Mouse (Mus musculus) heart, postnatal 0 days (tissue): Measurements from ENCODE around the gene BC005561. TPM values are rescaled to one million over a fixed set of nuclear protein-coding genes. Genes with fewer than 3 reads are reported as not detected.
A peak's percentile ranks its signal among the peaks of the same experiment; 100 is the strongest.

ENCODE experiments used
- ATAC-seq: fragments of 200-750 bp; cut with Nextera tagmentation; 2 replicates; pipeline ENCODE4 v1.8.0; 2017; ENCODE audit warnings: low read depth, moderate number of reproducible peaks, moderate library complexity; ENCODE audit not compliant: insufficient read depth
- DNase-seq: peaks from one replicate; pipeline ENCODE4 v3.0.0-alpha.2; 2016; ENCODE audit warnings: low spot score
- H3K27ac ChIP-seq: fragments of 300-500 bp; sonication (generic); 2 replicates; pipeline ENCODE4 v1.5.1; 2014; ENCODE audit warnings: low read depth, mild to moderate bottlenecking
- H3K27me3 ChIP-seq: fragments of 300-500 bp; sonication (generic); 2 replicates; pipeline ENCODE4 v1.6.1; 2014; ENCODE audit warnings: low read length, mixed read lengths; ENCODE audit not compliant: control insufficient read depth, insufficient read depth
- H3K36me3 ChIP-seq: fragments of 300-500 bp; sonication (generic); replicated peaks from 2 replicates; pipeline ENCODE4 v1.6.1; 2014; ENCODE audit warnings: low read length, mixed read lengths; ENCODE audit not compliant: control insufficient read depth, insufficient read depth
- H3K4me1 ChIP-seq: fragments of 300-500 bp; sonication (generic); 2 replicates; pipeline ENCODE4 v1.6.1; 2014; ENCODE audit warnings: antibody characterized with exemption; ENCODE audit not compliant: control insufficient read depth, insufficient read depth
- H3K4me2 ChIP-seq: fragments of 300-500 bp; sonication (generic); 2 replicates; pipeline ENCODE4 v1.6.1; 2014; ENCODE audit warnings: low read depth, mild to moderate bottlenecking, low read length, moderate library complexity
- H3K4me3 ChIP-seq: fragments of 300-500 bp; sonication (generic); 2 replicates; pipeline ENCODE4 v1.5.1; 2014; ENCODE audit warnings: low read depth, low read length
- H3K9ac ChIP-seq: fragments of 300-500 bp; sonication (generic); replicated peaks from 2 replicates; pipeline ENCODE4 v1.6.1; 2014; ENCODE audit warnings: low read depth, low read length, mixed read lengths
- H3K9me3 ChIP-seq: fragments of 300-500 bp; sonication (generic); replicated peaks from 2 replicates; pipeline ENCODE4 v1.6.1; 2016; ENCODE audit warnings: low read length; ENCODE audit not compliant: control insufficient read depth
- CTCF ChIP-seq: IDR thresholded peaks from 2 replicates; pipeline ENCODE4 v1.5.1; 2016; ENCODE audit warnings: antibody characterized with exemption, control low read depth, low read depth
- EP300 ChIP-seq: IDR thresholded peaks from 2 replicates; pipeline ENCODE4 v1.6.1; 2016; ENCODE audit warnings: antibody characterized with exemption, low read depth
- WGBS: fragments of 180-500 bp; shearing (Covaris S2); extraction: QIAGEN DNeasy Blood & Tissue Kit; methylation state at CpG from one replicate; pipeline ENCODE4 v1.1.7; 2014; 5-methylcytosine and 5-hydroxymethylcytosine counted together
- polyA plus RNA-seq: library from polyadenylated mRNA; unstranded; fragments of >200 nt; fragmentation: Nextera tagmentation; extraction: Ambion mirVana; gene quantifications from 2 replicates; pipeline ENCODE4 v1.2.1, GENCODE M21; 2015
- total RNA-seq: library from RNA; depleted of rRNA; stranded (reverse); fragments of >200 nt; gene quantifications from 2 replicates; pipeline ENCODE4 v1.2.3, GENCODE M21; 2014; ENCODE audit warnings: low replicate concordance; rRNA removed

The BC005561 gene
- total RNA-seq, result 3.1 and 3.5 TPM in 2 replicates
- 5.0 and 5.6 TPM in 2 replicates for polyA plus RNA-seq

- DNase-seq, result peak; percentile 90
- peaks cover 20% of the 10 kb centered on the region for H3K36me3 ChIP-seq
- peak within 1 kb of the TSS; percentile 78 for H3K4me3 ChIP-seq
- H3K9ac ChIP-seq, result peak within 1 kb of the TSS; percentile 86
- H3K4me2 ChIP-seq, result peak within 1 kb of the TSS; percentile 92
- peaks cover 10% of the 10 kb centered on the region for H3K4me1 ChIP-seq
- TF ChIP-seq EP300 (no peak), CTCF (no peak)
- H3K27me3 ChIP-seq, result no peaks in the 10 kb centered on the region
- under 1% methylated on average over 58 of the region's 83 CpGs for WGBS
- ATAC-seq, result peak; percentile 93
- peak within 1 kb of the TSS; percentile 89 for H3K27ac ChIP-seq
- H3K9me3 ChIP-seq, result no peaks in the 10 kb centered on the region
Measured at GRCm38 (mm10) chr5:104508195-104508891, at the start of gene BC005561. Gene BC005561 (plus strand): TSS chr5:104508352.

GRCm38 (mm10) chr5:104458832-104459705 lies 49.1 kb upstream of the BC005561 start, which contains the start of gene Pkd2:
Gene Pkd2 (plus strand): TSS chr5:104459450.
- 11% methylated on average over 45 of the region's 46 CpGs for WGBS
- ATAC-seq, result peak; percentile 82
- peak within 1 kb of the TSS; percentile 84 for H3K4me3 ChIP-seq
- TF ChIP-seq CTCF, result no peak
- no peak for TF ChIP-seq EP300
- peak; percentile 73 for DNase-seq
- no peaks in the 10 kb centered on the region for H3K9me3 ChIP-seq
- H3K36me3 ChIP-seq, result no peaks in the 10 kb centered on the region
- H3K4me2 ChIP-seq, result peak within 1 kb of the TSS; percentile 71
- H3K9ac ChIP-seq, result peak within 1 kb of the TSS; percentile 86
- peaks cover 8% of the 10 kb centered on the region; the same call in 1 of the 2 replicates for H3K4me1 ChIP-seq
- H3K27ac ChIP-seq, result peak within 1 kb of the TSS; percentile 93
- no peaks in the 10 kb centered on the region for H3K27me3 ChIP-seq

- Histone ChIP-seq H3K27ac (peak overlapping the region; percentile 93), H3K9me3 (no peaks in the 10 kb centered on the region), H3K4me1 (peaks cover 8% of the 10 kb centered on the region; the same call in 1 of the 2 replicates), H3K36me3 (0 out of 2 replicates have a peak, but pooled peaks cover 4% of the 10 kb centered on the region), H3K4me2 (peak overlapping the region; percentile 71), H3K4me3 (peak overlapping the region; percentile 84), H3K27me3 (no peaks in the 10 kb centered on the region), H3K9ac (peak overlapping the region; percentile 86)
- ATAC-seq (peak; percentile 65), DNase-seq (peak; percentile 28)
- no peak for TF ChIP-seq CTCF
- no peak for TF ChIP-seq EP300
- under 1% methylated on average over 72 of the region's 82 CpGs for WGBS
Measured at GRCm38 (mm10) chr5:104459706-104460455, 48.3 kb upstream of the BC005561 start.

GRCm38 (mm10) chr5:104460456-104460838 lies 47.7 kb upstream of the BC005561 start:
- peak overlapping the region; percentile 86; the same call in 1 of the 2 replicates for H3K9ac ChIP-seq
- no peaks in the 10 kb centered on the region for H3K9me3 ChIP-seq
- 23% methylated on average over 3 of the region's 3 CpGs for WGBS
- no peak for TF ChIP-seq CTCF
- no peak for TF ChIP-seq EP300
- DNase-seq (no peak), ATAC-seq (no peak)
- no peaks in the 10 kb centered on the region for H3K27me3 ChIP-seq
- H3K4me1 ChIP-seq, result peaks cover 8% of the 10 kb centered on the region; the same call in 1 of the 2 replicates
- peak overlapping the region; percentile 93; the same call in 1 of the 2 replicates for H3K27ac ChIP-seq
- H3K36me3 ChIP-seq, result 0 out of 2 replicates have a peak, but pooled peaks cover 7% of the 10 kb centered on the region
- H3K4me3 ChIP-seq, result peak overlapping the region; percentile 84
- H3K4me2 ChIP-seq, result peak overlapping the region; percentile 71

GRCm38 (mm10) chr5:104460856-104461255 lies 47.3 kb upstream of the BC005561 start:
- Histone ChIP-seq H3K9ac (no peak overlapping the region), H3K9me3 (no peaks in the 10 kb centered on the region), H3K4me1 (peaks cover 8% of the 10 kb centered on the region; the same call in 1 of the 2 replicates), H3K36me3 (0 out of 2 replicates have a peak, but pooled peaks cover 7% of the 10 kb centered on the region), H3K4me2 (peak overlapping the region; percentile 71), H3K27me3 (no peaks in the 10 kb centered on the region), H3K4me3 (peak overlapping the region; percentile 84), H3K27ac (no peak overlapping the region)
- DNase-seq (peak; percentile 19), ATAC-seq (no peak)
- TF ChIP-seq EP300 (no peak), CTCF (no peak)
- WGBS, result 17% methylated on average over 6 of the region's 7 CpGs
